Mouse (Mus musculus) lung, adult 2 months (tissue): Measurements from ENCODE around the gene Sohlh2.

ENCODE experiments used
- CTCF ChIP-seq: fragments of 200-500 bp; IDR thresholded peaks from 2 replicates; pipeline ENCODE4 v1.5.1; 2011; ENCODE audit warnings: mild to moderate bottlenecking, low read length, control low read depth; ENCODE audit not compliant: insufficient read depth
- POLR2A ChIP-seq: fragments of 200-500 bp; IDR thresholded peaks from 2 replicates; pipeline ENCODE4 v1.6.1; 2011; ENCODE audit warnings: low read depth, mild to moderate bottlenecking, control low read depth, low read length, borderline replicate concordance; ENCODE audit errors: extremely low read depth

DNA sequence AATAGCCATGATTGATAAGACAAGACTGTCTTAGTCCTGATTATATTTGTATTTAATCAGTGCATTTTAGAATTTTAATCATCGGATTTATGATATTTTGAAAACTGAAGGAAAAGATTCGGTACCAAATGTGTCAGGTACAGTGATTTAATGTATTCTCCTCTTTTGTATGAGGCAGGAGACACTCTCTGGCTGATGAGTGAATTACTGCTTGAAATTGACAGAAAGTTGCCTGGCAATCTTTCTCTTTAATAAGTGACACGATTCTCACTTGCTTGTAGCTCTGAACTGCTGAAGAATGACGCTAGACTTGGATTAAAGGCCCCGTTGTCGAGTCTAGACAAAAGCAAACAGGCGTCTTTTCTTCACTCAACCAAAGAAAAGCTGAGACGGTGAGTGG is 13.0 kb downstream of the Sohlh2 start:
- no peak for TF ChIP-seq CTCF
- no peak for TF ChIP-seq POLR2A
